Mouse (Mus musculus) ZHBTc4 (cell line): Measurements from ENCODE around the gene Hs3st5.
A peak's percentile ranks its signal among the peaks of the same experiment; 100 is the strongest.

Experiments used
- DNase-seq: peaks from one replicate; pipeline ENCODE4 v3.0.0-alpha.2; 2011; ENCODE audit warnings: low read depth, low spot score

The Hs3st5 gene

GRCm38 (mm10) chr10:36506727-36507555 is at the start of gene Hs3st5:
Hs3st5 (plus strand) TSS chr10:36506814.
- peak; percentile 87 for DNase-seq

DNA sequence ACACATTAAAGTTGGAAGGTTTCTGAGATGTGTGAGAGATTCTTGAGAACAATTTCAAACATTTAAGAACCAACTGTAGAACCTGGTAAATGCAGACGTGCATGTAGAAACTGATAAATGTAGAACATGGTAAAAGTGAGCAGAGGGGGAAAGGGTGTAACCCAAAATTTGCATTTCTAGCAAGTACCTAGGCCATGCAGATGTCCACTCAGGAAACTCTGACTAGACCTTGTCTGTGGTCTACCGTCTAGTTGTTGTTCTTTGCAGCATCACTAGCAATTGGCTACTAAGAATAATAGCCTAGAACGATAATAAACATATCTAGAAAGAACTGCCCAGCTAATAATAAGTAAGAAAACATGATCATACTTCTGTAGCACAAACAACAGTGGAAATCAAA is 38.0 kb upstream of the Hs3st5 start:
- DNase-seq = no peak

DNA sequence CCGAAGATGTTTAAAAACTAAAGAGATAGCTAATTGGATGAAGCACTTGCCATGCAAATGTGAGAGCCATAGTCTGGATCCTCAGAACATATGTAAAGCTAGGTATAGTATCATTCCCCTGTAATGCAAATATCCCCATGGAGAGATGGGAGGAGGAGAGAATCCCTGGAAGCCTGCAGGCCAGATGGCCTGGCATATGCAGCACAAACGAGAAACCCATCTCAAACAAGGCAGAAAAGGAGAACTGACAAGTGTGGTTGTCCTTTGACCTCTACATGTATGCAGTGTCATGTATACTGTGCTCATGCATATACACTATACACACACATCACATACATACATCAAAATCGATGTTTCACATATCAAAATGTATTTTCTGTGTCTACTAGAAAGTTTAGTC is 35.5 kb upstream of the Hs3st5 start:
- no peak for DNase-seq

- DNase-seq = no peak
Observed at GRCm38 (mm10) chr10:36474834-36475233, 31.8 kb upstream of the Hs3st5 start.

DNA sequence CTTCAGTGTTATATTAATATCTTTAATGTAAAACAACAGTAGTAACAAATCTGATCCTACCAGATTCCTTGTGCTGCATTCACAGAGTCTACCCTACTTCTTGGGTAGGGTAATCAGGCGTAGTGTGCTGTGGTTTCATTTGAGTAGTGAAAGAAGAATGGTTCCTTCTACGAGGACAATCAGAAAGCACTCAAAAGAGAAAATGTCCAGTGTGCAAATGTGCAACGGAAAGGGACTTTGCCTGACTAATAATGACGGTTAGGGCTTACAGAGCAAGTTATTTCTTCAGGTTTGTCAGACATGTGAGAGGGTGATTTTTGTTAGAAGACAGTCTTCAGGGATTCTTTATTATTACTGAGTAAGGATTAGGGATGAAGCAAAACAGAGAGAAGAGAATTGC is 29.1 kb upstream of the Hs3st5 start:
- no peak for DNase-seq

- no peak for DNase-seq
Observed at GRCm38 (mm10) chr10:36483362-36483761, 23.3 kb upstream of the Hs3st5 start.

DNA sequence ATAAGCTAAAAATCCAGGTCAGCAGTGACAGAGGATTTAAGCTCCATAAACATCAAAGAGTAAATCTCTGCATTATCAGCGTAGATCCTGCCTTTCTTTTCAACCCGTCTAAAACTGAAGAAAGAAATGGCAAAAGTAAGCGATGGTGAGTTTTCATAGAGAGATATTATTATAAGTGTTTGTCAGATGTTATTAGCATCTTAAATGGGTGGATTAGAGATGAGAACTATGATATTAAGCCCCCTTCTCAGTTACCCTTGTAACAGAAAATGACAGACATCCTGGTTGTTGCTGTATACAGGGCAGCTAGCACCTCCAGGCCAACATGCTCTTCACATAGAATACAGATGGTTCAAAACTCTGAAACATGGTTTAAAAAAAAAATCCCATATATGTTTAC is 22.6 kb upstream of the Hs3st5 start:
- no peak for DNase-seq

DNA sequence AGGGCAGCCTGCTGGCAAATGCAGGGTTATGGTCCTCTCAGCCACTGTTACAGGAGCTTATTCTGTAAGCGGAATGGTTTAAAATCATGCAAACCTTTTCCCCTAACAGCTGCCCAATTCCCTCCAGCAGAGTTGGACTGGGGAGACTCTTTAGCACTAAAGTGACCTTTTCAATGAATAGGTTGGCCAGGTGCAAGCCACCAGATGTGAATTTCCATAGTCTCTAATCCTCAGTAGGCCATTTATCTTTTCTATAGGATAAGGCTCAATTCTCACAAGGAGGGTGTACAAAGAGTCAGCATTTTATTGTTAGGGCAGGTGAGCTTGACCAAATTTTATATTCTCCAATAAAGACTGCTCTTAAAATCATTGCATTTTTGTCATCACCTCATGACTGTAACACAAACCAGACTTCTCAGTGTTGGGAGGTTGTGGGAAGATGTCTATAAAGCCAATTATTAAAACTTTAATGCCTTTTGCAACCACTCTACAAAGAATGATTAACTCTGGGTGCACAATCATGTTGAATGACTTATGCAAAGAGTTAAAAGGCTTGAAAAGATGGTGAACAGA is 21.8 kb upstream of the Hs3st5 start:
- DNase-seq = no peak

DNA sequence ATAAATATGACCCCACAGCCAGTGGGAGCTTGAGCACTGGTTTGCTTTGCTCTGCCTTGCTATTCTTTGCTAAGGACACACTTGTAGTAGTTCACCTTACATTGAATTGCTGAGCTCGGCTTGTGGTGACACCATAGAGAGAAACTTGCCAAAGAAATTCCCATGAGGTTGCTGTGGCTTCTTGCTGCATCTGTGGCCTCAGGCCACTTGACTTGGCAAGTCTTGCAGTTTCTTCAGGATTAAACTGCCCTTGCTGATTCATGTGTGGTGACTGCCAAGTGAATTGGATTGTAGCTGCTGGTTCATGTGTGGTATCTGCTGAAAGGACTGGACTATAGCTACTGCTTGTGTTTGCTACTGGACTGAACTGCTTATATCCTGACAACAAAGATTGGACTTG is 13.0 kb upstream of the Hs3st5 start:
- no peak for DNase-seq

GRCm38 (mm10) chr10:36499713-36500112 is 6.9 kb upstream of the Hs3st5 start:
- no peak for DNase-seq

- DNase-seq = peak; percentile 53
Observed at GRCm38 (mm10) chr10:36506033-36506726, 434 bp upstream of the Hs3st5 start.

GRCm38 (mm10) chr10:36507556-36507870 is 899 bp downstream of the Hs3st5 start:
- no peak for DNase-seq

GRCm38 (mm10) chr10:36507991-36508546 is 1.5 kb downstream of the Hs3st5 start:
- peak; percentile 28 for DNase-seq

- no peak for DNase-seq
Observed at GRCm38 (mm10) chr10:36509477-36509876, 2.9 kb downstream of the Hs3st5 start.

GRCm38 (mm10) chr10:36523881-36524280 is 17.3 kb downstream of the Hs3st5 start:
- no peak for DNase-seq

GRCm38 (mm10) chr10:36533633-36534335 is 27.2 kb downstream of the Hs3st5 start:
- DNase-seq = no peak

- peak; percentile 68 for DNase-seq
Observed at GRCm38 (mm10) chr10:36546622-36547021, 40.0 kb downstream of the Hs3st5 start.

- DNase-seq = peak; percentile 90
Observed at GRCm38 (mm10) chr10:36547713-36548112, 41.1 kb downstream of the Hs3st5 start.

GRCm38 (mm10) chr10:36554057-36554456 is 47.4 kb downstream of the Hs3st5 start:
- DNase-seq = no peak

- no peak for DNase-seq
Observed at GRCm38 (mm10) chr10:36554941-36555888, 48.6 kb downstream of the Hs3st5 start.

DNA sequence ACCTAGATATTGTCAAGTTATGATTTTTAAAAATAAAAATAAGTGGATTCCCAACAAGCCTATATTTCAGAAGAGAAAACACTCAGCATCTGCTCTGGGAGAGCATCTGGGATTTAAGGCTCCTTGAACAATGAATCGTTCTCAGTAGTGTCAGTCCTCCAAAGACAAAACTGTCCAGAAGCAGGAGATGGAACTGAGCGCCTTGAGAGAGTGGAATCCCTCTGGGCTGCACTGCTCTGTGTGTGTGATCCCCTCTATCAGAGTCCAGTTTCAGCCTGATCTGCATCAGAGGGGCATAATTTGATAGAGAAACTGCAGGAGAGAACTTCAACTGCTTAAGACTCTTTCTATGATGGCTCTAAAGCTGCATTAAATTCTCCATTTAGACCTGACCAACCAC is 49.5 kb downstream of the Hs3st5 start:
- DNase-seq = no peak
